Mouse (Mus musculus): ENCODE measurements around the gene Zic2.

DNA sequence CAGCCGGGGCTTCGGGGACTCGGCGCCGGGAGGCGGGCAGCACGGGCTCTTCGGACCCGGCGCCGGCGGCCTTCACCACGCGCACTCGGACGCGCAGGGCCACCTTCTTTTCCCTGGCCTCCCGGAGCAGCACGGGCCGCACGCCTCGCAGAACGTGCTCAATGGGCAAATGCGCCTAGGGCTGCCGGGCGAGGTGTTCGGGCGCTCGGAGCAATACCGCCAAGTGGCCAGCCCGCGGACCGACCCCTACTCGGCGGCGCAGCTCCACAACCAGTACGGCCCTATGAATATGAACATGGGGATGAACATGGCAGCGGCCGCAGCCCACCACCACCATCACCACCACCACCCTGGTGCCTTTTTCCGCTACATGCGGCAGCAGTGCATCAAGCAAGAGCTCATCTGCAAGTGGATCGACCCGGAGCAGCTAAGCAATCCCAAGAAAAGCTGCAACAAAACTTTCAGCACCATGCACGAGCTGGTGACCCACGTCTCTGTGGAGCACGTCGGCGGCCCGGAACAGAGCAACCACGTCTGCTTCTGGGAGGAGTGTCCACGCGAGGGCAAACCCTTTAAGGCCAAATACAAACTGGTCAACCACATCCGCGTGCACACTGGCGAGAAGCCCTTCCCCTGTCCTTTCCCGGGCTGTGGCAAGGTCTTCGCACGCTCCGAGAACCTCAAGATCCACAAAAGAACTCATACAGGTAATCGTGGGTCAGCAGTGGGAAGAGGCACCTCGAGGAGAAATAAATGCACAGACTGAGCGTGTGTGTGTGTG lies 996 bp downstream of the Zic2 start:
- no peak for TF ChIP-seq POLR2A (IDR thresholded peaks at IDR 0.05; ENCODE audit: borderline replicate concordance, extremely low read depth, low read depth, low read length)
- no peak for TF ChIP-seq CTCF (IDR thresholded peaks at IDR 0.05; ENCODE audit: insufficient read depth, low read length)
